Mouse (Mus musculus): ENCODE data around the gene Olfr339.
"Not testable (repeated sequence)": the region's sequence is repeated elsewhere in the genome, so short reads cannot be mapped to it uniquely, and the experiment has no call there.

Olfr339 gene

GRCm38 (mm10) chr2:36418647-36419046, at the start of gene Olfr339:
Gene Olfr339 (plus strand): TSS chr2:36418947.
- DNase-seq (ENCODE audit: low read depth, low spot score), result no peak

- no peak for DNase-seq (ENCODE audit: low read depth, low spot score)
Observed at GRCm38 (mm10) chr2:36373219-36373618, 45.5 kb upstream of the Olfr339 start, which contains the start of gene Olfr338. Gene Olfr338 (plus strand): TSS chr2:36373519.

DNA sequence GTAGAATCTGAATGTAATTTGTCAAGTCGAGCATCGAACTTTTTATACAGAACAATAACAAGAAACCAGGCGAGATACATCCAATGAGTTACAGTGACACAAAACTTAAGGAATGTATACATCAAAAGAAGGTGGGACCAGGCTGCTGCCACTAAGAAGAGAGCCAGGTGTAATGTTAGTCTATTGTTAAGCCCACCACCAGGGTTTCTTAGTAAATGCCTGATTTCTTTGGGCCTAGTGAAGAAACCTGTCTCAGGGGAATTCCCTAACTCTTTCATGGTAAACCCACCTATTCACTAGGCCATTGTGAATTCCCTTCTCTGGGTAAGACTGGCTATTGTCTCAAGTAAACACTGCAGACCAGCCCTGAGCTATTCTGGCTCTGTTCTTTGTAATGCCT, 3.6 kb upstream of the Olfr339 start:
- not testable (repeated sequence) for DNase-seq (ENCODE audit: low read depth, low spot score)

GRCm38 (mm10) chr2:36415591-36415990, 3.2 kb upstream of the Olfr339 start:
- not testable (repeated sequence) for DNase-seq (ENCODE audit: low read depth, low spot score)

DNA sequence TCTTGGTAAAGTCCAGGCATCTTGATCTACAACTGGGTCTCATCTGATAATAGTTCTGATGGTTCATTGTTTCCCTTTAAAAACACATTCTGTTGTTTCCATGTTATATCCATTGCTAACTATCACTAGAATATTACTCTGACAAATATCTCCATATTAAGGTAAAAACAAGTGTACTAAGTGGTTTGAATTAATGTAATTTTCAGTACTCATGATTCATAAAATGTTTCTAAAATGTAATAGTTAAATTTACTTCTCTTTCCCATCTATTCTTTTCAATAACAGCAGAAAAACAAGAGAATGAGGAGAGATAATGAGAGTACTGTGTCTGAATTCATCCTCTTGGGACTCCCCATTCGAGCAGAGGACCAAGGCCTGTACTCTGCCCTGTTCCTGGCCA, 33.5 kb downstream of the Olfr339 start, which contains the start of gene Olfr340:
Olfr340 (plus strand) TSS at position 301 of the 400 bp plus-strand sequence.
- DNase-seq (ENCODE audit: low read depth, low spot score), result no peak

DNA sequence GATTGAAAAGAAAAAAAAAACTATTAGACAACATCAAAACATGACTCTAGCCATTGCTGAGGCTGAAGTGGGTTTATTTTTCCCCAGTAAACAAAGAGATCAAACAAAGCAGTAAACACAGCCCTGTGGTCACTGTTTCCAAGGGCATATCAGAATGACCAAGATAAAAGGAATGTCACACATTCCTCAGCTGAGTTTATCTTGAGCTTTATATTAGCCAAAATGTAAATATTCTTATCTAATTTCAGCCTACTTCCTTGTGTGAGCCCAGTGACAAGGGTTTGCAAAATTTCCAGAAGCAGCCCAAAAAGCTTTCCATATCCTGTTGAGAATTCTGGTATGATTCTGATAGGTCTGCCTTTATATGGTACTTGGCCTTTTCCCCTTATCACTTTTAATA, 54.9 kb downstream of the Olfr339 start:
- DNase-seq (ENCODE audit: low read depth, low spot score), result no peak

Data from retina, postnatal 7 days (tissue).